Comparison of ENCODE assay signal across 8 mouse cellular contexts in genomic region chr1:44147563-44148381, GRCm38 (mm10). TPM values are rescaled to one million over a fixed set of nuclear protein-coding genes. Genes with fewer than 3 reads are reported as not detected.
DNase-seq lines count a peak whose midpoint lies in the region; ATAC-seq and TF ChIP-seq lines count a peak whose summit lies in the region.

Gene Ercc5, plus strand, starts transcription at chr1:44147744.

- peak within 1 kb of the TSS; percentile 88 for H3K9ac ChIP-seq in heart, embryonic 12.5 days
- H3K9ac ChIP-seq in kidney, postnatal 0 days (ENCODE audit: low read depth, low read length) = peak within 1 kb of the TSS; percentile 69
- peak within 1 kb of the TSS; percentile 90 for H3K9ac ChIP-seq in liver, embryonic 11.5 days (ENCODE audit: low read depth, low read length)
- H3K9ac ChIP-seq in stomach, embryonic 14.5 days (replicated peaks; ENCODE audit: low read depth, low read length) = peak within 1 kb of the TSS; percentile 85

- no peak for TF ChIP-seq CTCF in C2C12 (IDR thresholded peaks at IDR 0.05; ENCODE audit: control insufficient read depth, insufficient read depth, insufficient read length)
- no peak for TF ChIP-seq CTCF in brain, embryonic 14.5 days (IDR thresholded peaks at IDR 0.05; ENCODE audit: borderline replicate concordance, extremely low read depth, insufficient read depth, insufficient read length)
- 0 out of 2 replicates have a peak, but pooled peaks have one; percentile 2 for TF ChIP-seq CTCF in kidney, postnatal 0 days (IDR thresholded peaks at IDR 0.05; ENCODE audit: low read depth)

- H3K36me3 ChIP-seq in C2C12 (ENCODE audit: control insufficient read depth, insufficient read depth) = peaks cover 16% of the 10 kb centered on the region
- H3K36me3 ChIP-seq in erythroblast, embryonic 14.5 days (ENCODE audit: control insufficient read depth) = peaks cover 2% of the 10 kb centered on the region
- peaks cover 10% of the 10 kb centered on the region for H3K36me3 ChIP-seq in heart, embryonic 12.5 days
- peaks cover 7% of the 10 kb centered on the region for H3K36me3 ChIP-seq in kidney, postnatal 0 days (ENCODE audit: insufficient read depth, low read length)
- H3K36me3 ChIP-seq in liver, embryonic 11.5 days (ENCODE audit: control insufficient read depth, insufficient read depth, low read length) = 0 out of 2 replicates have a peak, but pooled peaks cover 2% of the 10 kb centered on the region
- peaks cover 12% of the 10 kb centered on the region for H3K36me3 ChIP-seq in stomach, embryonic 14.5 days (ENCODE audit: control insufficient read depth, insufficient read depth, low read length)

- peaks cover 3% of the 10 kb centered on the region for H3K79me3 ChIP-seq in C2C12 (ENCODE audit: low read depth)

- DNase-seq in brain, embryonic 14.5 days (ENCODE audit: low read depth) = peak; percentile 98
- peak; percentile 96 for DNase-seq in kidney, postnatal 0 days (ENCODE audit: low spot score)
- peak; percentile 86 for DNase-seq in liver, embryonic 11.5 days (ENCODE audit: low spot score)
- DNase-seq in naive thymus-derived CD4-positive, alpha-beta T cell, adult 2 months (ENCODE audit: low read depth) = peak; percentile 90

- peak within 1 kb of the TSS; percentile 83 for H3ac ChIP-seq in C2C12 (ENCODE audit: control insufficient read depth, insufficient read length, low read depth)

- peak within 1 kb of the TSS; percentile 94 for H3K27ac ChIP-seq in heart, embryonic 12.5 days (ENCODE audit: poor library complexity, severe bottlenecking)
- H3K27ac ChIP-seq in kidney, postnatal 0 days = peak within 1 kb of the TSS; percentile 90
- peak within 1 kb of the TSS; percentile 84 for H3K27ac ChIP-seq in liver, embryonic 11.5 days (ENCODE audit: low read depth, low read length)
- H3K27ac ChIP-seq in stomach, embryonic 14.5 days (ENCODE audit: low read length) = peak within 1 kb of the TSS; percentile 95

- peaks cover 18% of the 10 kb centered on the region for H3K79me2 ChIP-seq in C2C12 (ENCODE audit: control insufficient read depth, insufficient read depth)

- TF ChIP-seq POLR2A in brain, embryonic 14.5 days (IDR thresholded peaks at IDR 0.05; ENCODE audit: borderline replicate concordance, extremely low read depth, insufficient read depth, insufficient read length, poor library complexity, severe bottlenecking) = peak; percentile 83; the same call in 1 of the 2 replicates

- ATAC-seq in heart, embryonic 12.5 days (ENCODE audit: insufficient number of reproducible peaks, low FRiP score) = peak; percentile 96
- ATAC-seq in kidney, postnatal 0 days (replicated peaks; ENCODE audit: low FRiP score, low read depth) = peak; percentile 95
- ATAC-seq in liver, embryonic 11.5 days (replicated peaks; ENCODE audit: low FRiP score) = peak; percentile 97
- ATAC-seq in stomach, embryonic 14.5 days (ENCODE audit: insufficient number of reproducible peaks, insufficient read depth, low FRiP score, low read depth) = peak; percentile 94

- WGBS in heart, embryonic 12.5 days = under 1% methylated on average over 66 of the region's 66 CpGs
- under 1% methylated on average over 66 of the region's 66 CpGs for WGBS in kidney, postnatal 0 days
- under 1% methylated on average over 66 of the region's 66 CpGs for WGBS in liver, embryonic 11.5 days
- WGBS in stomach, embryonic 14.5 days = under 1% methylated on average over 66 of the region's 66 CpGs

- H3K9me3 ChIP-seq in erythroblast, embryonic 14.5 days (ENCODE audit: control insufficient read depth, low read length) = no peaks in the 10 kb centered on the region
- H3K9me3 ChIP-seq in heart, embryonic 12.5 days (replicated peaks) = no peaks in the 10 kb centered on the region
- no peaks in the 10 kb centered on the region for H3K9me3 ChIP-seq in kidney, postnatal 0 days (replicated peaks; ENCODE audit: low read length)
- no peaks in the 10 kb centered on the region for H3K9me3 ChIP-seq in liver, embryonic 11.5 days (ENCODE audit: control insufficient read depth, low read length)
- no peaks in the 10 kb centered on the region for H3K9me3 ChIP-seq in stomach, embryonic 14.5 days (ENCODE audit: control insufficient read depth, low read depth, low read length)

- peak within 1 kb of the TSS; percentile 80 for H3K4me2 ChIP-seq in heart, embryonic 12.5 days
- H3K4me2 ChIP-seq in kidney, postnatal 0 days (ENCODE audit: low read length) = peak within 1 kb of the TSS; percentile 56
- H3K4me2 ChIP-seq in liver, embryonic 11.5 days = peak within 1 kb of the TSS; percentile 84
- H3K4me2 ChIP-seq in stomach, embryonic 14.5 days (replicated peaks; ENCODE audit: low read depth, low read length) = peak within 1 kb of the TSS; percentile 67

- peak within 1 kb of the TSS; percentile 56 for H3K4me3 ChIP-seq in C2C12 (ENCODE audit: insufficient read depth, poor library complexity, severe bottlenecking)
- H3K4me3 ChIP-seq in erythroblast, embryonic 14.5 days (replicated peaks) = peak within 1 kb of the TSS; percentile 85
- H3K4me3 ChIP-seq in heart, embryonic 12.5 days = peak within 1 kb of the TSS; percentile 81
- peak within 1 kb of the TSS; percentile 81 for H3K4me3 ChIP-seq in kidney, postnatal 0 days (replicated peaks; ENCODE audit: low read depth, low read length)
- peak within 1 kb of the TSS; percentile 86 for H3K4me3 ChIP-seq in liver, embryonic 11.5 days (ENCODE audit: low read depth, low read length)
- peak within 1 kb of the TSS; percentile 82 for H3K4me3 ChIP-seq in stomach, embryonic 14.5 days (ENCODE audit: low read depth, low read length)

- peaks cover 17% of the 10 kb centered on the region for H3K4me1 ChIP-seq in erythroblast, embryonic 14.5 days (ENCODE audit: control insufficient read depth)
- H3K4me1 ChIP-seq in heart, embryonic 12.5 days (replicated peaks) = 0 out of 2 replicates have a peak, but pooled peaks cover 2% of the 10 kb centered on the region
- H3K4me1 ChIP-seq in kidney, postnatal 0 days (replicated peaks; ENCODE audit: insufficient read depth, low read length) = no peaks in the 10 kb centered on the region
- H3K4me1 ChIP-seq in liver, embryonic 11.5 days (replicated peaks; ENCODE audit: control insufficient read depth, insufficient read depth, low read length) = 0 out of 2 replicates have a peak, but pooled peaks cover 5% of the 10 kb centered on the region
- peaks cover 4% of the 10 kb centered on the region; the same call in 1 of the 2 replicates for H3K4me1 ChIP-seq in stomach, embryonic 14.5 days (ENCODE audit: control insufficient read depth, insufficient read depth, low read length)

- no peaks in the 10 kb centered on the region for H3K27me3 ChIP-seq in C2C12 (ENCODE audit: control insufficient read depth, insufficient read depth, insufficient read length)
- no peaks in the 10 kb centered on the region for H3K27me3 ChIP-seq in erythroblast, embryonic 14.5 days (ENCODE audit: control insufficient read depth)
- no peaks in the 10 kb centered on the region for H3K27me3 ChIP-seq in heart, embryonic 12.5 days (replicated peaks)
- no peaks in the 10 kb centered on the region for H3K27me3 ChIP-seq in kidney, postnatal 0 days (ENCODE audit: insufficient read depth, low read length)
- H3K27me3 ChIP-seq in liver, embryonic 11.5 days (replicated peaks; ENCODE audit: control insufficient read depth, insufficient read depth, low read length) = no peaks in the 10 kb centered on the region
- no peaks in the 10 kb centered on the region for H3K27me3 ChIP-seq in stomach, embryonic 14.5 days (ENCODE audit: control insufficient read depth, insufficient read depth, low read length)

TF ChIP-seq in C2C12, 6 proteins besides CTCF, POLR2A, EP300 and RAD21:
- TF ChIP-seq USF1 (IDR thresholded peaks at IDR 0.05; ENCODE audit: low read depth) (no peak), MYOG (IDR thresholded peaks at IDR 0.05; ENCODE audit: control insufficient read depth, extremely low read depth, insufficient read length) (no peak), MAX (IDR thresholded peaks at IDR 0.05) (peak; percentile 27), CEBPB (IDR thresholded peaks at IDR 0.05; ENCODE audit: low read depth) (no peak)

RNA-seq across cellular contexts. Expression of gene Ercc5, which starts in this region (rescaled TPM):
- 4.4 TPM for polyA plus RNA-seq in C2C12 (2012; fragmentation: generic; extraction: Trizol)
- 28.5 and 28.7 TPM in 2 replicates for polyA plus RNA-seq in brain, embryonic 14.5 days (2012; rRNA removed)
- polyA plus RNA-seq in erythroblast, embryonic 14.5 days (2012) = 0.04 and 0.23 TPM in 2 replicates
- polyA plus RNA-seq in heart, embryonic 12.5 days (2016; fragmentation: Nextera tagmentation; extraction: Ambion mirVana) = 16.8 and 19.1 TPM in 2 replicates
- polyA plus RNA-seq in kidney, postnatal 0 days (2015; fragmentation: Nextera tagmentation; extraction: Ambion mirVana) = 14.1 TPM in 2 replicates
- polyA plus RNA-seq in liver, embryonic 11.5 days (2014; fragmentation: Nextera tagmentation; extraction: Ambion mirVana) = 15.0 TPM in 2 replicates
- 24.6 and 24.8 TPM in 2 replicates for polyA plus RNA-seq in stomach, embryonic 14.5 days (2014; fragmentation: Nextera tagmentation; extraction: Ambion mirVana)

Comparison
In these comparisons a context has a peak if more than half of its experiments do, and no peak if none do; other contexts are left out.
1. Peak in every context shown above with its lines: DNase-seq, ATAC-seq, H3K4me3 ChIP-seq and H3K27ac ChIP-seq.